Comparison of ENCODE assay signal across 9 mouse cellular contexts in the genomic region with DNA sequence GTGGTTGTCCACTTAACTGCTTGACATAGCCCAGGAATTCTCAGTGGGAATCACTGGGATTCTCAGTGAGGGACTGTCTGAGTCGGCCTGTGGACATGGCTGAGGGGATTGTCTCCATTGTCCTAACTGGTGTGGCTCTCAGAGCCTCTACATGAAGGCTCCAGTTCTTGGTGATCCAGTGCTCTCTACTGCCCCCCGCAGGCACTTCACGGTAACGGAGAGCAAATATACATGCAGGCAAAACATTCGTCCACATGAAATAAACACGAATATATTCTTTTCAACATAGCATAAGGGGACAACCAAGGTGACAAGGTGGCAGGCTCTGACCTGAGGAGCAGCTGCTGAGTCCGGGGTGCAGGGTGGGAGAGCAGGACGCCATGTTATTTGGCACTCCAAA. TPM values are rescaled to one million over a fixed set of nuclear protein-coding genes. Genes with fewer than 3 reads are reported as not detected.
DNase-seq lines count a peak whose midpoint lies in the region; ATAC-seq and TF ChIP-seq lines count a peak whose summit lies in the region.
"Had no signal": no experiment of that assay in that cellular context is flagged by ENCODE, and none has a peak within 500 bp of the region (broad histone marks: within the 10 kb centered on the region; RNA-seq: fewer than 3 reads in every experiment).

No protein-coding gene starts in this region.

- peaks cover 3% of the 10 kb centered on the region; the same call in 1 of the 2 replicates for H3K4me1 ChIP-seq in cortical plate, adult 2 months (ENCODE audit: control insufficient read depth, insufficient read depth, low read length)
- H3K4me1 ChIP-seq in liver, embryonic 13.5 days (replicated peaks) = no peaks in the 10 kb centered on the region; the same call in 1 of the 2 replicates

- WGBS in liver, embryonic 13.5 days (ENCODE audit: insufficient replicate concordance) = 29% methylated on average over 8 of the region's 8 CpGs

- H3K9ac ChIP-seq in liver, embryonic 13.5 days = no peak overlapping the region
- H3K9ac ChIP-seq: embryonic facial prominence, embryonic 13.5 days had no signal

- peak; percentile 34; the same call in 1 of the 2 replicates for TF ChIP-seq CTCF in cortical plate, adult 2 months (IDR thresholded peaks at IDR 0.05; ENCODE audit: extremely low read depth, insufficient read depth, low read length)

- ATAC-seq in liver, embryonic 13.5 days (ENCODE audit: low read depth) = no peak

- H3K4me3 ChIP-seq in cortical plate, adult 2 months (ENCODE audit: insufficient read depth, low read length) = no peak overlapping the region
- no peak overlapping the region for H3K4me3 ChIP-seq in liver, embryonic 13.5 days (replicated peaks)
- H3K4me3 ChIP-seq: embryonic facial prominence, embryonic 13.5 days had no signal

- no peaks in the 10 kb centered on the region for H3K9me3 ChIP-seq in liver, embryonic 13.5 days (replicated peaks)
- H3K9me3 ChIP-seq: embryonic facial prominence, embryonic 13.5 days had no signal

- DNase-seq in gastrocnemius, adult 18-20 months (ENCODE audit: low spot score) = peak; percentile 39
- no peak for DNase-seq in gastrocnemius, postnatal 25 days
- DNase-seq in right cerebral cortex, postnatal 4 days = peak; percentile 35
- no peak for DNase-seq in right cerebral cortex, postnatal 36 days (ENCODE audit: low spot score in 2 of 2)
- DNase-seq in liver, embryonic 13.5 days = peak; percentile 26
- DNase-seq in spleen, postnatal 4 days (ENCODE audit: low spot score in 2 of 2) = peak; percentile 38 to 78
- no peak for DNase-seq in urinary bladder, adult 18-20 months (ENCODE audit: low spot score in 2 of 2)

- no peak overlapping the region for H3K27ac ChIP-seq in cortical plate, adult 2 months (ENCODE audit: insufficient read depth, low read length)
- no peak overlapping the region for H3K27ac ChIP-seq in liver, embryonic 13.5 days
- H3K27ac ChIP-seq: embryonic facial prominence, embryonic 13.5 days had no signal

- no peaks in the 10 kb centered on the region for H3K36me3 ChIP-seq in liver, embryonic 13.5 days
- H3K36me3 ChIP-seq: embryonic facial prominence, embryonic 13.5 days had no signal

- no peaks in the 10 kb centered on the region for H3K27me3 ChIP-seq in liver, embryonic 13.5 days
- H3K27me3 ChIP-seq: embryonic facial prominence, embryonic 13.5 days had no signal

- TF ChIP-seq POLR2A in cortical plate, adult 2 months (IDR thresholded peaks at IDR 0.05; ENCODE audit: extremely low read depth, insufficient read depth, low read length) = no peak

- H3K4me2 ChIP-seq in liver, embryonic 13.5 days = no peak overlapping the region
- H3K4me2 ChIP-seq: embryonic facial prominence, embryonic 13.5 days had no signal

RNA-seq across cellular contexts. Expression of a gene that starts 17.5 kb away (rescaled TPM):
- under 1 TPM in 1 of 2 experiments, not detected in 1; 0.11 TPM for total RNA-seq in gastrocnemius, adult 18-20 months (2021)
- total RNA-seq in gastrocnemius, postnatal 25 days (2021) = under 1 TPM; 0.13 TPM
- polyA plus RNA-seq in cortical plate, adult 2 months (2012; rRNA removed) = 0.38 and 0.90 TPM in 2 replicates
- 0.22 and 0.27 TPM in 2 replicates for polyA plus RNA-seq in liver, embryonic 13.5 days (2015; fragmentation: Nextera tagmentation; extraction: Ambion mirVana)

RNA-seq across cellular contexts. Expression of a gene that starts 57.1 kb away (rescaled TPM):
- total RNA-seq in gastrocnemius, adult 18-20 months (2021) = 10 to 100 TPM; 74.8 to 79.4 TPM
- 10 to 100 TPM; 73.9 to 74.9 TPM for total RNA-seq in gastrocnemius, postnatal 25 days (2021)
- polyA plus RNA-seq in cortical plate, adult 2 months (2012; rRNA removed) = 64.9 and 69.6 TPM in 2 replicates
- 92.3 and 108 TPM in 2 replicates for polyA plus RNA-seq in liver, embryonic 13.5 days (2015; fragmentation: Nextera tagmentation; extraction: Ambion mirVana)

Comparison
In these comparisons a context has a peak if more than half of its experiments do, and no peak if none do; other contexts are left out.
1. DNase-seq: peak in gastrocnemius, adult 18-20 months (single experiment), right cerebral cortex, postnatal 4 days (single experiment), liver, embryonic 13.5 days (single experiment) and spleen, postnatal 4 days (2 of 2); none in gastrocnemius, postnatal 25 days (single experiment), right cerebral cortex, postnatal 36 days (0 of 2) and urinary bladder, adult 18-20 months (0 of 2).